Mouse (Mus musculus) brain, embryonic 14.5 days (tissue): ENCODE data around the gene Bspry.

Experiments used
- CTCF ChIP-seq: fragments of 200-500 bp; IDR thresholded peaks from 2 replicates; pipeline ENCODE4 v1.5.1; 2012; ENCODE audit warnings: inconsistent platforms, mild to moderate bottlenecking, moderate library complexity, borderline replicate concordance; ENCODE audit not compliant: insufficient read depth, insufficient read length; ENCODE audit errors: extremely low read depth
- POLR2A ChIP-seq: fragments of 200-500 bp; IDR thresholded peaks from 2 replicates; pipeline ENCODE4 v1.6.1; 2012; ENCODE audit warnings: mild to moderate bottlenecking, inconsistent platforms, borderline replicate concordance; ENCODE audit not compliant: poor library complexity, insufficient read depth, insufficient read length, severe bottlenecking; ENCODE audit errors: extremely low read depth

- TF ChIP-seq CTCF (no peak), POLR2A (no peak)
Measured at GRCm38 (mm10) chr4:62479937-62480708, at the start of gene Bspry.
